Mouse (Mus musculus) ES-E14 (cell line): ENCODE measurements around the gene Efl1. TPM values are rescaled to one million over a fixed set of nuclear protein-coding genes. Genes with fewer than 3 reads are reported as not detected.
A peak's percentile ranks its signal among the peaks of the same experiment; 100 is the strongest.

Experiments used
- DNase-seq: peaks from one replicate; pipeline ENCODE4 v3.0.0-alpha.2; 2013; ENCODE audit warnings: low read depth, low spot score
- H3K27ac ChIP-seq: 2 replicates; pipeline ENCODE4 v1.5.1; 2012; ENCODE audit warnings: low read depth, mild to moderate bottlenecking, low read length, moderate library complexity, mixed read lengths; ENCODE audit not compliant: poor library complexity, insufficient read depth, severe bottlenecking
- H3K36me3 ChIP-seq: 2 replicates; pipeline ENCODE4 v1.6.1; 2012; ENCODE audit warnings: mild to moderate bottlenecking, low read length, moderate library complexity, mixed read lengths; ENCODE audit not compliant: control insufficient read depth, poor library complexity, insufficient read depth, severe bottlenecking
- H3K4me1 ChIP-seq, 2 experiments: fragments of 150-350 bp in 1 of 2; sonication (generic) in 1 of 2; 2 replicates each; pipeline ENCODE4 v1.6.1; 2012; ENCODE audit warnings: low read length in 2 of 2, mild to moderate bottlenecking in 1 of 2, mixed read lengths in 1 of 2; ENCODE audit not compliant: control insufficient read depth in 2 of 2, insufficient read depth in 2 of 2, poor library complexity in 1 of 2
- H3K4me3 ChIP-seq, 2 experiments: fragments of 150-350 bp in 1 of 2; sonication (generic) in 1 of 2; 2 replicates each; pipeline ENCODE4 v1.5.1; 2012; ENCODE audit warnings: low read length in 2 of 2, low read depth in 1 of 2, mild to moderate bottlenecking in 1 of 2, mixed read lengths in 1 of 2; ENCODE audit not compliant: insufficient read depth in 1 of 2, poor library complexity in 1 of 2, severe bottlenecking in 1 of 2
- H3K9ac ChIP-seq: 2 replicates; pipeline ENCODE4 v1.6.1; 2012; ENCODE audit warnings: low read depth, mild to moderate bottlenecking, low read length, mixed read lengths; ENCODE audit not compliant: poor library complexity, insufficient read depth, severe bottlenecking
- H3K9me3 ChIP-seq: fragments of 150-350 bp; sonication (generic); 2 replicates; pipeline ENCODE4 v1.6.1; 2012; ENCODE audit warnings: low read depth, mild to moderate bottlenecking, low read length; ENCODE audit not compliant: control insufficient read depth, insufficient read depth
- CHD2 ChIP-seq: IDR thresholded peaks from 2 replicates; pipeline ENCODE4 v1.6.1; 2014; ENCODE audit warnings: mild to moderate bottlenecking, low read depth, low read length, inconsistent platforms
- HCFC1 ChIP-seq: IDR thresholded peaks from 2 replicates; pipeline ENCODE4 v1.6.1; 2012; ENCODE audit warnings: low read length, inconsistent platforms, borderline replicate concordance; ENCODE audit not compliant: insufficient read depth
- MAFK ChIP-seq: IDR thresholded peaks from 2 replicates; pipeline ENCODE4 v1.6.1; 2014; ENCODE audit warnings: mild to moderate bottlenecking, low read depth, low read length, inconsistent platforms; ENCODE audit not compliant: insufficient read depth
- ZC3H11A ChIP-seq: IDR thresholded peaks from 2 replicates; pipeline ENCODE4 v1.6.1; 2012; ENCODE audit warnings: low read depth, mild to moderate bottlenecking, inconsistent platforms, low read length, borderline replicate concordance
- ZNF384 ChIP-seq: IDR thresholded peaks from 2 replicates; pipeline ENCODE4 v1.6.1; 2012; ENCODE audit warnings: low read depth, low read length, inconsistent platforms
- in situ Hi-C, 2 experiments: fragments of 600-800 bp; cut with MboI; formaldehyde crosslinking; loops; one replicate each; pipeline ENCODE4 v1.15.1; 2025; ENCODE audit warnings: low sequenced_read_pairs in 2 of 2, inconsistent platforms in 1 of 2; ENCODE audit not compliant: unreplicated experiment in 2 of 2
- total RNA-seq: library from RNA; depleted of rRNA; stranded (reverse); fragments of 300-350 nt; gene quantifications from 2 replicates; pipeline ENCODE4 v1.2.3, GENCODE M21; 2012

Gene Efl1
- total RNA-seq, 1 experiment, result 17.0 TPM

DNA sequence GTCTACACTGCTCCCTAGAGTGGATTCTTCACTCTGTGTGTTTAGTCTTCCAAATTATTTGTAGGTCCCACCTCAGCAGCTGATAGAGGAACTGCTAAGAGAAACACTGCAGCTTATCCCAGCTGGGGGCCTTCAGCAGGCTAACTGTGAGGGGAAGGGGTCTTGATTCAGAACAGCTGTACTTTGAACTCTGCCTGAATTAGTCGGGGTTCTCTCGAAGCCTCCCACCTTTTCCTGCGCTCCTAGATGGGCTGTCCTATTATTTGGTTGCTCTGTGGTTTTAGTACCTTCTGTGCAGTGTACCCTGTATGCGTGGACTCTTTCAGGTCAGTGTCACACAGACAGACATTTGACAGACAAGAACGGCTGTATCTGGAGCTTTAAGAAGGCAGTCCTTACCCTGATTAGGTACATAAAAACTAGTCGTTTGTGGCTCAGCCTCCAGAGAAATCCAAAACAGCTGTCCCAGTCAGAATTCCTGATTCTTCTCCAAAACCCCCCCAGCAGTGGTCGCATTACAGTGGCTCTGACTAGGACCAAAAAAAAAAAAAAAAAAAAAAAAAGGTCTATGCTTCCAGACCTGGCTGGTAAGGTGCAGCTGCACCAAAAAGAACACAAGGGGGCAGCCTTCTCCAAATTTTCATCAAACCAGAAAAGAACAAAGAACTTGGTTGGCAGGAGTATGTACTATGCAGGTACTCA is 66.9 kb downstream of the Efl1 start:
- in situ Hi-C loops, result loop anchor here in 1 of 2 experiments (10.0 kb wide), 1 partner anchor 159 kb away; no protein-coding TSS in a partner anchor
- Histone ChIP-seq H3K4me1 (no peaks in the 10 kb centered on the region; a peak in 1 of 4 replicates), H3K27ac (no peak overlapping the region), H3K9ac (no peak overlapping the region), H3K36me3 (peaks cover 2% of the 10 kb centered on the region; the same call in 1 of the 2 replicates), H3K4me3 (no peak overlapping the region), H3K9me3 (no peaks in the 10 kb centered on the region)
- DNase-seq, result peak; percentile 49
- TF ChIP-seq CHD2 (no peak), ZC3H11A (peak; percentile 62; the same call in 1 of the 2 replicates), MAFK (no peak), ZNF384 (peak; percentile 99), HCFC1 (no peak)

DNA sequence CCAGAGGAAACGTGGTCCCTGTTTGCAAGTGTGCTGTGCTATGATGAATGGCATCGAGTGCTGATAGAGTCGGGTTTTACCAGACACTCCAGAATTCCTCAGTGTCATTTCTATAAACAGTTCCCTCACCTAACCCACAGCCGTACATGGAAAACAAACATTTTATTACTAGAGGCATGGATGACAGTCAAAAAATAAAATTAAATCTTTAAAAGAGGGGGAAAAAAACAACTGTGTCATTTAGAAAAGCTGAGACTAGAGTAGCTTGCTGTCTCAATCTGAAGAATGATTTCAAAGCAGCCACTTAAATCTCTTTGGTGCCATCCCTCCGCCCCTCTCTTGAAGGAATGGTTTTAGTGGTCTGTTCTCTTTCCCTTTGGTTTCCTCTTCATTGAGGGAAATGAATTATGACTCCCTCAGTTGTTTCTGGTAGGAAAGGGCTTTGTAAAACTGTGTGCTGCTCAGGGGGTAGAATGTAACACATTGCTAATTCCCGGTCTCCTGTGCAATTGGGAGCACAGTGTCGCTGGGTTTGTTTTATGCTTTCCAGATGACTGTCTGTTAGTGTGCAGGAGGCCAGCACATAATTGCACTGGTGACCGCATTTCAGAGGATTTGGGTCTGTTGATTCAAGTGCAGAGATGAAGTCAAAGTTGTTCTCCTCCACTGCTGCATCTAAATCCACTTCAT is 67.6 kb downstream of the Efl1 start:
- Histone ChIP-seq H3K4me3 (no peak overlapping the region), H3K27ac (no peak overlapping the region), H3K9me3 (no peaks in the 10 kb centered on the region), H3K4me1 (no peaks in the 10 kb centered on the region; a peak in 1 of 4 replicates), H3K36me3 (peaks cover 2% of the 10 kb centered on the region; the same call in 1 of the 2 replicates), H3K9ac (no peak overlapping the region)
- no peak for TF ChIP-seq HCFC1
- no peak for DNase-seq
- in situ Hi-C loops, result loop anchor here in 1 of 2 experiments (10.0 kb wide), 1 partner anchor 159 kb away; no protein-coding TSS in a partner anchor

DNA sequence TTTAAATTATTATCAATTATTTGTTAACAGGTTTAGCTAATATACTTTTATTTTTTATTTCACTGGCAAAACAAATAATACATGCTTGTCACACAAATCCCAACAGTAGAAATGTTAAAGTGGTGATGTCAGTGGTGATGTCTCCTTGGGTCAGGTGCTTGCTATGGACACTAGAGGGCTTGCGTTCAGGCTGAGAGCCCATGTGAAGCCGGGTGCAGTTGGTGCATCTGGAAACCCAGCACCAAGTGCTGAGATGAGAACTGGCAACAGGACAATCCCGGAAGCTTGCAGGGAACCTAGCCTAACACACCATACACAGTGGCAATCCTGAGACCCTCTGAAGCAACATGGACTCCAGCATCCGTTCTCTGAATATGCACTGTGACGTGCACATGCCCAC is 70.9 kb downstream of the Efl1 start:
- no peaks in the 10 kb centered on the region for H3K9me3 ChIP-seq
- peaks cover 0 to 3% of the 10 kb centered on the region in 2 experiments; a peak in 1 of 4 replicates for H3K4me1 ChIP-seq
- no peak for DNase-seq
- TF ChIP-seq CHD2 (no peak), ZNF384 (no peak), HCFC1 (no peak), MAFK (no peak), ZC3H11A (no peak)
- no peaks in the 10 kb centered on the region for H3K36me3 ChIP-seq
- in situ Hi-C loops, result loop anchor here in 1 of 2 experiments (10.0 kb wide), 1 partner anchor 156 kb away; no protein-coding TSS in a partner anchor
- no peak overlapping the region for H3K27ac ChIP-seq
- H3K4me3 ChIP-seq, result no peak overlapping the region
- H3K9ac ChIP-seq, result no peak overlapping the region

DNA sequence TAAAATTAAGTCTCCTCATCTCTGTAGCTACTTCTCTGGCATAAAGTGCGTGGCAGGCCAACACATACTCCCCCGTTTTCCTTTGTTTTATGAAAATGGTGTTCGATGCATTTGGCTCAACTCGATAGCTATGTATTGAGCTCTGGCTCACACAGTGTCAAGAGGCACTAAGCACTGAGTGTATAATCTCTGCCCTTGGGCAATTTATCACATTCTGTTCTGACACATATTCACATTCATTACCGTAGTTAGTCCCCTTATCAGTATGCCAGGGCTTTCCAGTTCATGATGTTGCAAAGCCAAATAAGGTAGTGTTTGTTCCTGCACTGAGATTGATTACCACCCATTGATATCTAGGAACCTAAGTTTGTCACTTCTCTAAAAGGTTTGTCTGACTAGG is 71.3 kb downstream of the Efl1 start:
- Histone ChIP-seq H3K4me3 (no peak overlapping the region), H3K9me3 (no peaks in the 10 kb centered on the region), H3K9ac (no peak overlapping the region), H3K27ac (no peak overlapping the region), H3K4me1 (peaks cover 2 to 5% of the 10 kb centered on the region in 2 experiments; a peak in 2 of 4 replicates), H3K36me3 (no peaks in the 10 kb centered on the region)
- in situ Hi-C loops, result loop anchor here in 1 of 2 experiments (10.0 kb wide), 1 partner anchor 155 kb away; no protein-coding TSS in a partner anchor
- no peak for DNase-seq
- TF ChIP-seq ZC3H11A (no peak), MAFK (no peak), HCFC1 (no peak)
